Mouse (Mus musculus) granulocyte monocyte progenitor cell, adult 5-6 weeks (primary cell): ENCODE measurements at regions not wholly inside any gene's neighbourhood (a gene's known extent, or its start where the extent isn't known, plus 50 kb on each side); places are given as distances from the start of the nearest gene placed in this dataset.
"Not testable (repeated sequence)": the region's sequence is repeated elsewhere in the genome, so short reads cannot be mapped to it uniquely, and the experiment has no call there.

ENCODE experiments used
- ATAC-seq: replicated peaks from 2 replicates; pipeline ENCODE4 v1.8.0; 2016; ENCODE audit warnings: mild to moderate bottlenecking, moderate TSS enrichment, inconsistent platforms; ENCODE audit not compliant: poor library complexity, severe bottlenecking

- ATAC-seq = not testable (repeated sequence)
Observed at GRCm38 (mm10) chr5:76081379-76081778, 58.7 kb upstream of the Srd5a3 start.

DNA sequence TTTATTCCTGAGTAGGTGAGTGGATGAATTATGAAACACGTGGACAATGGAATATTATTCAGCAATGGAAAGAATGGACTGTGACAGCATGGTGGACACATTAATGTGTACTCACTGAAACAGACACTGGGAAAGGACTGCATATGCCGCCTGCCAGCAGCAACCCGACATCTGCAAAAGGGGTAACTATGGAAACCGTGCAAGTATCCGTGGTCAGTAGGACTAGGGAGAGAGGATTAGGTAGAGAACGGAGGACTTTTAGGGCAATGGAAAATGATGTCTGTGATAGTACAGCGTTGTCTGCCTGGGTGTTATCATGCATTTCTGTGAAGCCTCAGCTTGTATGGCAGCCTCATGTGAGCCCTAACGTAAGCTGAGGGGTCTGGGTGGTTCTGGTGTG is 59.6 kb upstream of the Srd5a3 start:
- no peak for ATAC-seq

DNA sequence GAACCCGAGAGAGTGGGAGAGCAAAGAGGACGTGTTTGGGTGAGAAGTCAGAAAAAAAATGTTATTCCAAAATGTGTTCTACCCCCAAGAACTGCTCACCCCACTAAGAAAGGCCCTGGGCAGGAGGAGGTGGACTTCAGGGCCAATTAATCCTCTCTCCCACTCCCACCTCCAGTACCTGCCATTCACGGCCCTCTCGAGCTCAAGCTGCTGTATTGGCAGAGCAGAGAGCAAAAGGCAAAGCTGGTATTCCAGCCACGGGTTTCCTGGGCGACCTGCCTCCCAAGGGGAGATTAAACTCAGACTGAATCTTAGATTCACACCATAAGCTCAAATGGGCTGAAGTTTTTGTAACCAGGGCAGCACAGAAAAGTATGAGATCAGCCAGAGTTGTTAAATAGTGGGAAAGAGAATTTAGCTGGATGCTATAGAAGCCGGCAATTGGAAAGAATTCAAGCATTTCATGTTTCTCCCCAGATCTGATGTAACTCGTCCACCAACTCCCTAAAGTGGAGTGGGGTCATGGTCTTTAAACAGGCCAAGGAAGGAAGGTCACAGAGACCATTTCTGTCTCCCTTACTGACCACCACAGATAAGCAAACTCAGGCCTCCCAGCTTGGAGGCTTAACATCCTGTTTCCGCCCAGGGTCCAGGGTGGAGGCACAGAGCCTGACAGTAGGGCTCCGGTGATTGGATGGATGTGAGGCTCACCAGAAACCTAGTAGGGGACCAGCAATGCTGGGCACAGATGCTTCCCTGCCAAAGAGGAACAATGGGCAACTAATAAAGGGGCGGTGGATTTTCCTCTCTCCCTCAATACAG is 60.7 kb upstream of the Srd5a3 start:
- ATAC-seq = peak; percentile 47; the same call in 1 of the 2 replicates

GRCm38 (mm10) chr5:76078485-76078884 is 61.6 kb upstream of the Srd5a3 start:
- peak; percentile 82 for ATAC-seq

DNA sequence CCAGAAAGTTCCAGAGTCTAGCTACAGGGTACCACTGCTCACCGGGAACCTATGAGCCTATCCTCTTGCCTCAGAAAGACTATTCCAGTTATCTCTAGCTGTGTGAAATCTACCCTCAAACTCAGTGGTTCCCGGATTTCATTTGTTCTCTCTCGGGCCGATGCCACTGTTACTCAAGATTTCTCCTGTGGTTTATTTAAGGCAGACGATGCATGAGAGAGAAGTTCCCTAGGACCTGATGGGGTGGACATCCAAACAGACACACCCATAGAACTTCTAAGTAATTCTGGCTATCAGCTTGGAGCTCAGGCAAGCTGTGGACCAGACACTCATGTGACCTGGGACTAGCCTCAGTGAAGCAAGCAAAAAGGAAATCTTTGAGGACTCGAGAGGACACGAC is 63.8 kb upstream of the Srd5a3 start:
- ATAC-seq = peak; percentile 61

DNA sequence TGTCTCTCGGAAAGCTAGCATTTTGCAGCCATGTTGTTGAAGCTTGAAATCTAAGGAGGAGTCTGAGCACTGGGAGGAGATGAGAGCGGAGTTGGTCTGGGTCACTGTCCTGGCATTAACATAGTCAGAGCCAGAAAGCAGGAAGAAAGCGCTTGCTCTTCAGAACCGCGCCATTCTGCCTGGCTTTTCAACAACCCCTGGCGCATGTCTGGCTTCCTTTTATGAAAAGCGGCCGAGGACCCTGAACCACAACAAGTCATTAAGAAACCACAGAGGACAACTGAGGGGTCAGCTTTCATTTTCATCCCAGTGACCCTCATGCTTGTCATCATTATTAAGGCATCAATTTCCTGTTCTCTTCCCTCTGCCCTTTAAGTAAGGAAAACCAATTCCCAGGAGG is 64.7 kb upstream of the Srd5a3 start:
- ATAC-seq = peak; percentile 28; the same call in 1 of the 2 replicates

- no peak for ATAC-seq
Observed at GRCm38 (mm10) chr5:76067881-76068280, 72.2 kb upstream of the Srd5a3 start.

GRCm38 (mm10) chr5:76067231-76067630 is 72.8 kb upstream of the Srd5a3 start:
- ATAC-seq = no peak

DNA sequence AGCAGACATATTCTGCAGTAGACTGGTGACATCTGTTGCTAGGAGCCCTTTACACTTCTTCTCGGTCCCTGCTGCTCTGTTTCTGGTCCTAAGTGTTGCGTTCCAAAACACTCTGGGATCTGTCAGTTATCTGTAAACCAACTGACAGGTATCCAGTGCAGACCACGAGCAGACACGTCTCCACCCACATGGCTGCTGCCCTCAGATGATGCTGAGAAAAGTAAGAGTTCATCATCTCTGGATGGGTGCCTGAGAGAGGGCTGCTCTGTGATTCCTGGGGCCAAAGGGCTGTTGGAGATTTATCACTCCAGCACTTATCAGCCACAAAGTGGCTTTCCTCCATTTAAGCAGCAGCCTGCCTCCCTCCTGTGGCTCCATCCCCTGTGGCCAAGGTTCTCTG is 74.3 kb upstream of the Srd5a3 start:
- ATAC-seq = no peak

DNA sequence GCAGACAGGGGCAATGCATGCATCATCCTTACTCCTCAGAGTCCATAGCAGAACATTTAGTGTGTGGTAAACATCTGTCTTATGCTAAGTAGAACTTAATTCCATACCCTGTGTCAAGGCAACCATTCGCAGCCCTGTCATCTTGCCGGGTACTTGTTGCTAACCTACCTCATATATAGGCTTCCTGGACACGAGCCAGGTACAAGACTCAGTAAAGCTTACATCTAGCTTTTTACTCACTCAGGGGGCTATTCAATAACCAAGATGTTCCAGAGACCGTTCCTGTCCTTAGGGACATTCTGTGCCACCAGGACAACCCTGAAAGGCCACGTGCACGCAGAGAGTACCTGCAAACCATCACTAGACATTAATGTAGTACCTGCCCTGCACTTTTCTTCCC is 74.8 kb upstream of the Srd5a3 start:
- no peak for ATAC-seq

DNA sequence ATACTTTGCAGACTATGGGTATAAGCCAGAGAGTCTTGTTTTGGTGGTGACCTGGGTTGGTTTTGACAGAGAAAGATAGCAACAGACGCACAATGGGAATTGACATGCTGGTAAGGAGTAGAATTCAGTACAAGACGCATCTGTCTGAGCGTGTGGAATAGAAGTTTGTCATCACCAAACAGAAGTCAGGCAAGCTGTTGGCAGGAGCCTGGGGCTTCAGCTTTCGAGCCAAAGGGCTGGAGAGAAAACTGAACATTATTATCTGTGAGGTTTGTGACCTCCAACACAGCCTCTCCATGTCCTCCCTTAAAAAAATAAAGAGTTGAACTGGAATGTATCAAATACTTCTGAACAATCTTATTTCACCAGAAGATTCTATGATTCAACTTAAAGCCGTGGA is 75.4 kb upstream of the Srd5a3 start:
- no peak for ATAC-seq

- no peak for ATAC-seq
Observed at GRCm38 (mm10) chr5:76063473-76063872, 76.6 kb upstream of the Srd5a3 start.

GRCm38 (mm10) chr5:76058011-76058410 is 79.8 kb upstream of the Kdr start:
- no peak for ATAC-seq

- ATAC-seq = no peak
Observed at GRCm38 (mm10) chr5:76055849-76056248, 77.6 kb upstream of the Kdr start.

GRCm38 (mm10) chr5:76052782-76053181 is 74.5 kb upstream of the Kdr start:
- ATAC-seq = no peak

- no peak for ATAC-seq
Observed at GRCm38 (mm10) chr5:76051658-76052057, 73.4 kb upstream of the Kdr start.

- ATAC-seq = peak; percentile 98
Observed at GRCm38 (mm10) chr5:76048103-76048874, 70.0 kb upstream of the Kdr start.

DNA sequence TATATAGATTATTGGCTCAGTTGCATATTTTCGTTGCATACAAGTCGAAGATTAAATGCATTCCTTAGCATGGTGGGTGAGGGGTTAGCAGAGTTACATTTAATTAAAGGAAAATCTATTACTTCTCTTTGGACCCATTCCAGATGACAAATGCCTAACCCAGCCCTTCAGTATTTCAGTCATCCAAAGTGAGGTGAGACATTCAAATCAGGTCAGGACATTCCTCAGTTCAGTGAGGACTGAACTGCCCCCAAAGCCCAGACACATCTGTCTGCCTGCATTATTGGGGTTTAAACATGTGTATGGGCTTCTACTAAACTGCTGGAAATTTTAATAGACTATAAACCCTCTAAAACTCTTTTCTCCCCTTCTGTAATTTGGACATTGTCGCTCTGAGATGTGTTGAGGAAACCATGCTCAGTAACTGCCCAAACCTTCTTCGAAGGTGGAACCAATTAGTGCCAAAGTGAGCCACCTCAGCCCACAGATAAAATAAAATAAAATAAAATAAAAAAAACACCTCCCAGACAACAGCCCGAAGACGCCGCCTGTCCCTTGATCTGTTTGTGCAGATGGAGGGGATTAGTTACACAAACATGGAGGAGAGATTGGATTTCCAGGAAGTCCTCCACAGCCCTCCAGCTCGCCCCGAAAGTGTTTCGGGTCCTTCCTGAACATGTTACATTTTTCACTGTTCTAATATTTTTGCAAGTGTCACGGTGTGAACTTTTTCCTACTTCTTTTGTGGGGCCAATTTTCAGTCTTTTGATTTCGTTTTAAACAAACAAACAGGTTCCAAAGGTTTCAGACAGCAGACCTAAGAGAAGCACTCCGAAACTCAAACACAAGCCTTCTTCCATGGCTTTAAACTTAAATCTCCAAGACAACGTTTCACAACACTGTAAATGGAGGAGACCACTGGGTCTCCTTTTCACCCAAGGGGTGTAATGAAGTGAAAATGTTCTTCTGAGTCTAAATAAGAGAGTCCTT is 65.6 kb upstream of the Kdr start:
- no peak for ATAC-seq

GRCm38 (mm10) chr5:76040454-76041203 is 62.4 kb upstream of the Kdr start:
- peak; percentile 30; the same call in 1 of the 2 replicates for ATAC-seq

DNA sequence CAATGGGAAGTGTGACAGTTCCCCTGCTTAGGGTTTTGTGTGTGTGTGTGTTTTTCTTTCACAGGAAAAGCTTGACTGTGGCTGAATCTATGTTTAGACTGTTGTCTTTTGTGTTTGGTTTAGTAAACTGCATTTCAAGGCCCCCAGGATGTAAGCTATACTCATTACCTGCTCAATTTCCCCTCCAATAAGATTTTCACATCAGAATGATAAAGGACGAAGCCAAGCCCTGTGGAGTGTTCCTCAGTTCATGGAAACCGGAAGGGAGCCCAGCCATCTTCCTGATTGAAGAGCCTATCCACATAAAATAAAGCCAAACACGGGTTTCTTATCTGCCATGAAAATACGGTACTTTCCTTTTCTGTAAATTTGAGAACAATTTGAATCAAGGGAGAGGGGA is 50.5 kb upstream of the Kdr start:
- ATAC-seq = no peak
